Mouse (Mus musculus) thymus, adult 2 months (tissue): ENCODE measurements at regions not wholly inside any gene's neighbourhood (a gene's known extent, or its start where the extent isn't known, plus 50 kb on each side); places are given as distances from the start of the nearest gene placed in this dataset.

Experiments used
- DNase-seq: peaks from one replicate; pipeline ENCODE4 v3.0.0; 2021
- H3K27ac ChIP-seq: fragments of 200-500 bp; 2 replicates; pipeline ENCODE4 v1.5.1; 2012; ENCODE audit warnings: low read length, control low read depth; ENCODE audit not compliant: control insufficient read depth, insufficient read depth
- H3K27me3 ChIP-seq: fragments of 200-500 bp; 2 replicates; pipeline ENCODE4 v1.6.1; 2012; ENCODE audit warnings: mild to moderate bottlenecking, low read length, moderate library complexity, mixed read lengths; ENCODE audit not compliant: control insufficient read depth, insufficient read depth
- H3K36me3 ChIP-seq: fragments of 200-500 bp; 2 replicates; pipeline ENCODE4 v1.6.1; 2012; ENCODE audit warnings: mild to moderate bottlenecking, low read length, moderate library complexity; ENCODE audit not compliant: control insufficient read depth, insufficient read depth
- H3K4me1 ChIP-seq: fragments of 200-500 bp; replicated peaks from 2 replicates; pipeline ENCODE4 v1.6.1; 2012; ENCODE audit warnings: low read length; ENCODE audit not compliant: control insufficient read depth, insufficient read depth
- H3K4me3 ChIP-seq: fragments of 200-500 bp; 2 replicates; pipeline ENCODE4 v1.5.1; 2012; ENCODE audit warnings: mild to moderate bottlenecking, low read length, control low read depth, moderate library complexity; ENCODE audit not compliant: control insufficient read depth, insufficient read depth
- CTCF ChIP-seq: fragments of 200-500 bp; IDR thresholded peaks from 2 replicates; pipeline ENCODE4 v1.5.1; 2012; ENCODE audit warnings: mild to moderate bottlenecking, control low read depth, low read length, moderate library complexity, borderline replicate concordance; ENCODE audit not compliant: control insufficient read depth, poor library complexity, insufficient read depth; ENCODE audit errors: extremely low read depth
- POLR2A ChIP-seq: fragments of 200-500 bp; IDR thresholded peaks from 2 replicates; pipeline ENCODE4 v1.6.1; 2012; ENCODE audit warnings: mild to moderate bottlenecking, low read length, control low read depth, moderate library complexity; ENCODE audit not compliant: control insufficient read depth, poor library complexity, insufficient read depth; ENCODE audit errors: extremely low read depth
- WGBS: fragments of 180-500 bp; shearing (Covaris S2); methylation state at CpG from one replicate; pipeline ENCODE4 v1.1.7; 2018; 5-methylcytosine and 5-hydroxymethylcytosine counted together

GRCm38 (mm10) chr1:57470356-57470755 is 63.5 kb upstream of the Tyw5 start:
- Histone ChIP-seq H3K4me3 (no peak overlapping the region), H3K27me3 (no peaks in the 10 kb centered on the region), H3K4me1 (no peaks in the 10 kb centered on the region), H3K27ac (no peak overlapping the region), H3K36me3 (no peaks in the 10 kb centered on the region)
- no peak for TF ChIP-seq CTCF
- no peak for TF ChIP-seq POLR2A
- no peak for DNase-seq
- WGBS, result 100% methylated on average over 1 of the region's 1 CpGs

- H3K4me1 ChIP-seq, result no peaks in the 10 kb centered on the region
- no peaks in the 10 kb centered on the region for H3K27me3 ChIP-seq
- no peaks in the 10 kb centered on the region for H3K36me3 ChIP-seq
- no peak overlapping the region for H3K4me3 ChIP-seq
- no peak for TF ChIP-seq POLR2A
- no peak for TF ChIP-seq CTCF
- H3K27ac ChIP-seq, result no peak overlapping the region
- no peak for DNase-seq
- 13% methylated on average over 1 of the region's 1 CpGs for WGBS
Measured at GRCm38 (mm10) chr1:57472235-57472634, 65.3 kb upstream of the Tyw5 start.

- no peaks in the 10 kb centered on the region for H3K4me1 ChIP-seq
- H3K36me3 ChIP-seq, result no peaks in the 10 kb centered on the region
- no peak overlapping the region for H3K27ac ChIP-seq
- no peaks in the 10 kb centered on the region for H3K27me3 ChIP-seq
- H3K4me3 ChIP-seq, result no peak overlapping the region
- 80% methylated on average over 1 of the region's 1 CpGs for WGBS
- no peak for DNase-seq
- TF ChIP-seq POLR2A (no peak), CTCF (no peak)
Measured at GRCm38 (mm10) chr1:57477725-57478124, 70.8 kb upstream of the Tyw5 start.

GRCm38 (mm10) chr1:57478151-57478550 is 71.2 kb upstream of the Tyw5 start:
- no peak for TF ChIP-seq POLR2A
- TF ChIP-seq CTCF, result no peak
- Histone ChIP-seq H3K27me3 (no peaks in the 10 kb centered on the region), H3K27ac (no peak overlapping the region), H3K36me3 (no peaks in the 10 kb centered on the region), H3K4me1 (no peaks in the 10 kb centered on the region), H3K4me3 (no peak overlapping the region)
- no peak for DNase-seq
- WGBS, result 90% methylated on average over 2 of the region's 2 CpGs

GRCm38 (mm10) chr1:57478800-57479199 is 71.9 kb upstream of the Tyw5 start:
- no peak for TF ChIP-seq POLR2A
- DNase-seq, result no peak
- WGBS, result 97% methylated on average over 1 of the region's 1 CpGs
- Histone ChIP-seq H3K4me3 (no peak overlapping the region), H3K36me3 (no peaks in the 10 kb centered on the region), H3K27ac (no peak overlapping the region), H3K27me3 (no peaks in the 10 kb centered on the region), H3K4me1 (no peaks in the 10 kb centered on the region)

DNA sequence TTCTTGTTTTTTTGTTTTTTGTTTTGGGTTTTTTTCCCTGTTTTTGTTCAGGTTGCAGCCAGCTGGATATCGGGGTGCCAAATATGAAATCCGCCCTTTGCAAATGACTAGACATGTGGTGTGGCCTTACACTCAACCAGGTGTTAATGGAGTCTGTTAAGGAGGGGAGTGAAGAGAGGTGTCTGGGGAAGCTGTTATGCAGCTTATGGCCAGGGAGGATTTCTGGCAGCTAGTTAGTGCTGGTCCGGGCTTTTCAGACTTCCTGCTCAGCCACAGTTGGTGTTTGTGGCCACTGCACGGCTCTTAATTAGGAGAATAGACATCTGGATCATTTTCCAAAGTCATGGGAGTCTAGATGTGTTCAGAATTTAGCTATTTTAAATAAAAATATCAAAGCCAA is 72.7 kb upstream of the Tyw5 start:
- 72% methylated on average over 4 of the region's 4 CpGs for WGBS
- no peak overlapping the region for H3K27ac ChIP-seq
- no peak for TF ChIP-seq POLR2A
- TF ChIP-seq CTCF, result no peak
- no peaks in the 10 kb centered on the region for H3K27me3 ChIP-seq
- H3K4me3 ChIP-seq, result no peak overlapping the region
- no peak for DNase-seq
- H3K4me1 ChIP-seq, result no peaks in the 10 kb centered on the region
- no peaks in the 10 kb centered on the region for H3K36me3 ChIP-seq

DNA sequence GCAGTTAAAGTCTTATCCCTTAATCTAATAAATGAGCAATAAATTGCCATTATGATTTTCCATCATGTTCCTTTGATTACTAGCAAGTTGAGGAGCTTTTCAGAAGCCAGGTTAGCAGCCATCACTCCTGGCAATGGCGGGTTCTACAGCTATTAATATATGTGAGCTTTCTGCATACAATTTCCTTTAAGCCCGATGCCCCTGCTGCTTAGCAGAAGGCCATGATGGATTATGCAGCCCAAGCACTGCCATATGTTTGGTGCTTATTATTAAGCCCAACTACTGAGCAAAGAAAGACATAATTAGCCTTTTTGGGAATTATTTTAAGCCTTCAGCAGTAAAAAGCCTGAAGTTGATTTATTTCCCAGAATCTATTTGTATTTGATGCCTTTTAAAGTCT is 82.3 kb upstream of the Tyw5 start:
- Histone ChIP-seq H3K4me3 (no peak overlapping the region), H3K36me3 (no peaks in the 10 kb centered on the region), H3K4me1 (no peaks in the 10 kb centered on the region), H3K27ac (no peak overlapping the region), H3K27me3 (no peaks in the 10 kb centered on the region)
- DNase-seq, result no peak
- no peak for TF ChIP-seq CTCF
- no peak for TF ChIP-seq POLR2A
- 91% methylated on average over 2 of the region's 2 CpGs for WGBS
